Mouse (Mus musculus) midbrain, embryonic 13.5 days (tissue): ENCODE measurements at regions not wholly inside any gene's neighbourhood (a gene's known extent, or its start where the extent isn't known, plus 50 kb on each side); places are given as distances from the start of the nearest gene placed in this dataset.

Experiments
- ATAC-seq: fragments of 200-750 bp; cut with Nextera tagmentation; 2 replicates; pipeline ENCODE4 v1.8.0; 2017; ENCODE audit warnings: mild to moderate bottlenecking, moderate TSS enrichment, moderate library complexity
- H3K27ac ChIP-seq: fragments of 300-500 bp; sonication (generic); 2 replicates; pipeline ENCODE4 v1.5.1; 2015; ENCODE audit warnings: inconsistent platforms, mild to moderate bottlenecking, moderate library complexity
- H3K27me3 ChIP-seq: fragments of 300-500 bp; sonication (generic); 2 replicates; pipeline ENCODE4 v1.6.1; 2015; ENCODE audit warnings: mild to moderate bottlenecking, inconsistent platforms
- H3K36me3 ChIP-seq: fragments of 300-500 bp; sonication (generic); 2 replicates; pipeline ENCODE4 v1.6.1; 2015; ENCODE audit warnings: mild to moderate bottlenecking, inconsistent platforms
- H3K4me1 ChIP-seq: fragments of 300-500 bp; sonication (generic); replicated peaks from 2 replicates; pipeline ENCODE4 v1.6.1; 2015; ENCODE audit warnings: inconsistent platforms
- H3K4me2 ChIP-seq: fragments of 300-500 bp; sonication (generic); replicated peaks from 2 replicates; pipeline ENCODE4 v1.6.1; 2015; ENCODE audit warnings: moderate library complexity, mild to moderate bottlenecking, inconsistent platforms
- H3K4me3 ChIP-seq: fragments of 300-500 bp; sonication (generic); replicated peaks from 2 replicates; pipeline ENCODE4 v1.5.1; 2015; ENCODE audit warnings: mild to moderate bottlenecking, inconsistent platforms
- H3K9ac ChIP-seq: fragments of 300-500 bp; sonication (generic); replicated peaks from 2 replicates; pipeline ENCODE4 v1.6.1; 2015; ENCODE audit warnings: mild to moderate bottlenecking, inconsistent platforms
- H3K9me3 ChIP-seq: fragments of 300-500 bp; sonication (generic); 2 replicates; pipeline ENCODE4 v1.6.1; 2016; ENCODE audit warnings: mild to moderate bottlenecking, inconsistent platforms
- WGBS: fragments of 180-500 bp; shearing (Covaris S2); methylation state at CpG from one replicate; pipeline ENCODE4 v1.1.7; 2015; 5-methylcytosine and 5-hydroxymethylcytosine counted together

- no peaks in the 10 kb centered on the region for H3K27me3 ChIP-seq
Observed at GRCm38 (mm10) chr3:7953911-7954310, 1333.7 kb upstream of the 1700008P02Rik start.

GRCm38 (mm10) chr3:7943646-7944381 lies 1323.6 kb upstream of the 1700008P02Rik start:
- no peak overlapping the region for H3K4me3 ChIP-seq
- no peaks in the 10 kb centered on the region for H3K4me1 ChIP-seq
- no peak for ATAC-seq
- H3K9ac ChIP-seq, result no peak overlapping the region
- H3K4me2 ChIP-seq, result no peak overlapping the region
- no peak overlapping the region for H3K27ac ChIP-seq
- H3K27me3 ChIP-seq, result no peaks in the 10 kb centered on the region
- H3K9me3 ChIP-seq, result no peaks in the 10 kb centered on the region
- WGBS, result 72% methylated on average over 8 of the region's 8 CpGs
- no peaks in the 10 kb centered on the region for H3K36me3 ChIP-seq

More at GRCm38 (mm10) chr3:7953911-7954310, 1333.7 kb upstream of the 1700008P02Rik start:
- Histone ChIP-seq H3K4me1 (no peaks in the 10 kb centered on the region), H3K9ac (no peak overlapping the region), H3K4me2 (no peak overlapping the region), H3K4me3 (no peak overlapping the region), H3K9me3 (no peaks in the 10 kb centered on the region; the same call in 1 of the 2 replicates), H3K36me3 (no peaks in the 10 kb centered on the region), H3K27ac (no peak overlapping the region)
- WGBS, result 88% methylated on average over 1 of the region's 1 CpGs
- ATAC-seq, result no peak
